Mouse (Mus musculus): Measurements from ENCODE around the gene Foxc1. TPM values are rescaled to one million over a fixed set of nuclear protein-coding genes. Genes with fewer than 3 reads are reported as not detected.

Foxc1 gene
- total RNA-seq (2021) = under 1 TPM; 0.56 to 0.76 TPM
- long read RNA-seq, experiment 1, full-length matches to known transcripts = 1 of 1 reads
- long read RNA-seq, experiment 1, partial matches to known transcripts = 0 of 1 reads
- long read RNA-seq, experiment 1, other reads (novel, unspliced or antisense) = 0 of 1 reads
- long read RNA-seq, experiment 2 = 0 reads

GRCm38 (mm10) chr13:31806428-31806832, at the start of gene Foxc1:
Gene Foxc1 (plus strand): TSS chr13:31806633.
- peak; percentile 77 to 78 for DNase-seq
- intact Hi-C loops (cut with DNase I) = no loop called here

GRCm38 (mm10) chr13:31760411-31760810, 46.0 kb upstream of the Foxc1 start:
- DNase-seq = no peak
- intact Hi-C loops (cut with DNase I) = no loop called here

GRCm38 (mm10) chr13:31761057-31761456, 45.4 kb upstream of the Foxc1 start:
- DNase-seq = no peak
- intact Hi-C loops (cut with DNase I) = no loop called here

GRCm38 (mm10) chr13:31764419-31764818, 42.0 kb upstream of the Foxc1 start:
- DNase-seq = no peak
- intact Hi-C loops (cut with DNase I) = no loop called here

- no peak for DNase-seq
- intact Hi-C loops (cut with DNase I) = no loop called here
These were observed 40.9 kb upstream of the Foxc1 start for GRCm38 (mm10) chr13:31765564-31765963.

- intact Hi-C loops (cut with DNase I) = no loop called here
- DNase-seq = no peak
These were observed 33.6 kb upstream of the Foxc1 start for GRCm38 (mm10) chr13:31772882-31773281.

GRCm38 (mm10) chr13:31775762-31776161, 30.7 kb upstream of the Foxc1 start:
- DNase-seq = no peak
- intact Hi-C loops (cut with DNase I) = no loop called here

GRCm38 (mm10) chr13:31779281-31779981, 27.0 kb upstream of the Foxc1 start:
- DNase-seq = no peak
- intact Hi-C loops (cut with DNase I) = no loop called here

GRCm38 (mm10) chr13:31780299-31780698, 26.1 kb upstream of the Foxc1 start:
- DNase-seq = no peak

GRCm38 (mm10) chr13:31782063-31782462, 24.4 kb upstream of the Foxc1 start:
- intact Hi-C loops (cut with DNase I) = no loop called here

More at GRCm38 (mm10) chr13:31780299-31780698, 26.1 kb upstream of the Foxc1 start:
- intact Hi-C loops (cut with DNase I) = no loop called here

GRCm38 (mm10) chr13:31784757-31785156, 21.7 kb upstream of the Foxc1 start:
- no peak for DNase-seq
- intact Hi-C loops (cut with DNase I) = no loop called here

More at GRCm38 (mm10) chr13:31782063-31782462, 24.4 kb upstream of the Foxc1 start:
- DNase-seq = no peak

- peak in 1 of 2 experiments; percentile 38 for DNase-seq
- intact Hi-C loops (cut with DNase I) = no loop called here
These were observed 13.8 kb upstream of the Foxc1 start for GRCm38 (mm10) chr13:31792480-31793132.

GRCm38 (mm10) chr13:31793163-31793562, 13.3 kb upstream of the Foxc1 start:
- intact Hi-C loops (cut with DNase I) = no loop called here

GRCm38 (mm10) chr13:31797346-31797745, 9.1 kb upstream of the Foxc1 start:
- DNase-seq = no peak
- intact Hi-C loops (cut with DNase I) = no loop called here

More at GRCm38 (mm10) chr13:31793163-31793562, 13.3 kb upstream of the Foxc1 start:
- DNase-seq = no peak

- DNase-seq = no peak
These were observed 8.4 kb upstream of the Foxc1 start for GRCm38 (mm10) chr13:31798075-31798474.

GRCm38 (mm10) chr13:31800581-31801576, 5.6 kb upstream of the Foxc1 start:
- intact Hi-C loops (cut with DNase I) = loop anchor here (2.0 to 5.0 kb wide), 7 partner anchors 156 to 881 kb away; no protein-coding TSS in a partner anchor
- DNase-seq = peak; percentile 77 to 81

More at GRCm38 (mm10) chr13:31798075-31798474, 8.4 kb upstream of the Foxc1 start:
- intact Hi-C loops (cut with DNase I) = no loop called here

- peak in 1 of 2 experiments; percentile 22 for DNase-seq
- intact Hi-C loops (cut with DNase I) = loop anchor here (2.0 to 5.0 kb wide), 7 partner anchors 155 to 880 kb away; no protein-coding TSS in a partner anchor
These were observed 4.6 kb upstream of the Foxc1 start for GRCm38 (mm10) chr13:31801703-31802305.

GRCm38 (mm10) chr13:31802447-31802846, 4.0 kb upstream of the Foxc1 start:
- intact Hi-C loops (cut with DNase I) = loop anchor here (5.0 kb wide), 6 partner anchors 410 to 880 kb away; no protein-coding TSS in a partner anchor
- DNase-seq = no peak

Data from gastrocnemius, postnatal 36 days (tissue).